Mouse (Mus musculus): ENCODE measurements around the gene D17Wsu92e. TPM values are rescaled to one million over a fixed set of nuclear protein-coding genes. Genes with fewer than 3 reads are reported as not detected.

Gene D17Wsu92e
- polyA plus RNA-seq, 1 experiment: 79.4 TPM

- H3ac ChIP-seq (ENCODE audit: control insufficient read depth, insufficient read length): no peak overlapping the region
- no peaks in the 10 kb centered on the region for H3K27me3 ChIP-seq (ENCODE audit: control insufficient read depth, insufficient read depth, insufficient read length)
- no peaks in the 10 kb centered on the region for H3K36me3 ChIP-seq (ENCODE audit: control insufficient read depth, insufficient read depth)
- H3K4me2 ChIP-seq (ENCODE audit: low read depth): peak overlapping the region; percentile 94
- TF ChIP-seq REST (IDR thresholded peaks at IDR 0.05; ENCODE audit: insufficient read depth, insufficient read length) (no peak), POLR2A (IDR thresholded peaks at IDR 0.05; ENCODE audit: insufficient read length, low read depth) (peak; percentile 47)
- H3K79me2 ChIP-seq (ENCODE audit: control insufficient read depth, insufficient read depth): no peaks in the 10 kb centered on the region
- H3K4me3 ChIP-seq: peak overlapping the region; percentile 31
Observed at GRCm38 (mm10) chr17:27825984-27826905, 5.8 kb upstream of the D17Wsu92e start.

- H3K4me2 ChIP-seq (ENCODE audit: low read depth): peak overlapping the region; percentile 94
- H3ac ChIP-seq (ENCODE audit: control insufficient read depth, insufficient read length): no peak overlapping the region
- no peaks in the 10 kb centered on the region for H3K27me3 ChIP-seq (ENCODE audit: control insufficient read depth, insufficient read depth, insufficient read length)
- H3K4me3 ChIP-seq: peak overlapping the region; percentile 31
- TF ChIP-seq MYOG (IDR thresholded peaks at IDR 0.05; ENCODE audit: control insufficient read depth in 1 of 3, insufficient read depth in 1 of 3, insufficient read length in 2 of 3, low read depth in 2 of 3) (no peak), POLR2AphosphoS2 (IDR thresholded peaks at IDR 0.05; ENCODE audit: insufficient read length, low read depth) (no peak), CEBPB (IDR thresholded peaks at IDR 0.05; ENCODE audit: insufficient read depth, poor library complexity, severe bottlenecking) (no peak), MAX (IDR thresholded peaks at IDR 0.05; ENCODE audit: low read depth) (no peak), TCF12 (IDR thresholded peaks at IDR 0.05; ENCODE audit: insufficient read depth, poor library complexity, severe bottlenecking) (no peak), E2F4 (IDR thresholded peaks at IDR 0.05; ENCODE audit: insufficient read depth) (no peak), SRF (IDR thresholded peaks at IDR 0.05; ENCODE audit: control insufficient read depth, insufficient read length, low read depth) (no peak), POLR2A (IDR thresholded peaks at IDR 0.05; ENCODE audit: insufficient read length, low read depth) (no peak), USF1 (IDR thresholded peaks at IDR 0.05; ENCODE audit: low read depth) (no peak), REST (IDR thresholded peaks at IDR 0.05; ENCODE audit: insufficient read depth, insufficient read length) (no peak)
- no peaks in the 10 kb centered on the region for H3K36me3 ChIP-seq (ENCODE audit: control insufficient read depth, insufficient read depth)
- no peaks in the 10 kb centered on the region for H3K79me2 ChIP-seq (ENCODE audit: control insufficient read depth, insufficient read depth)
Observed at GRCm38 (mm10) chr17:27825539-27825938, 5.1 kb upstream of the D17Wsu92e start.

GRCm38 (mm10) chr17:27824941-27825340 lies 4.5 kb upstream of the D17Wsu92e start:
- Histone ChIP-seq H3K36me3 (ENCODE audit: control insufficient read depth, insufficient read depth) (no peaks in the 10 kb centered on the region), H3K4me2 (ENCODE audit: low read depth) (peak overlapping the region; percentile 94), H3K79me2 (ENCODE audit: control insufficient read depth, insufficient read depth) (peaks cover under 1% of the 10 kb centered on the region), H3ac (ENCODE audit: control insufficient read depth, insufficient read length) (no peak overlapping the region), H3K27me3 (ENCODE audit: control insufficient read depth, insufficient read depth, insufficient read length) (no peaks in the 10 kb centered on the region), H3K4me3 (peak overlapping the region; percentile 31)
- no peak for TF ChIP-seq CEBPB (IDR thresholded peaks at IDR 0.05; ENCODE audit: insufficient read depth, poor library complexity, severe bottlenecking)
- TF ChIP-seq SRF (IDR thresholded peaks at IDR 0.05; ENCODE audit: control insufficient read depth, insufficient read length, low read depth): no peak
- TF ChIP-seq MYOG (IDR thresholded peaks at IDR 0.05; ENCODE audit: control insufficient read depth in 1 of 3, insufficient read depth in 1 of 3, insufficient read length in 2 of 3, low read depth in 2 of 3): no peak

- peaks cover 17% of the 10 kb centered on the region for H3K79me2 ChIP-seq (ENCODE audit: control insufficient read depth, insufficient read depth)
- H3K4me3 ChIP-seq: no peak overlapping the region
- TF ChIP-seq MYOG (IDR thresholded peaks at IDR 0.05; ENCODE audit: control insufficient read depth in 1 of 3, insufficient read depth in 1 of 3, insufficient read length in 2 of 3, low read depth in 2 of 3) (no peak), MAX (IDR thresholded peaks at IDR 0.05; ENCODE audit: low read depth) (no peak), REST (IDR thresholded peaks at IDR 0.05; ENCODE audit: insufficient read depth, insufficient read length) (no peak), SRF (IDR thresholded peaks at IDR 0.05; ENCODE audit: control insufficient read depth, insufficient read length, low read depth) (no peak), E2F4 (IDR thresholded peaks at IDR 0.05; ENCODE audit: insufficient read depth) (no peak), USF1 (IDR thresholded peaks at IDR 0.05; ENCODE audit: low read depth) (no peak), POLR2AphosphoS2 (IDR thresholded peaks at IDR 0.05; ENCODE audit: insufficient read length, low read depth) (no peak)
- no peak overlapping the region for H3K4me2 ChIP-seq (ENCODE audit: low read depth)
- no peaks in the 10 kb centered on the region for H3K36me3 ChIP-seq (ENCODE audit: control insufficient read depth, insufficient read depth)
- H3ac ChIP-seq (ENCODE audit: control insufficient read depth, insufficient read length): no peak overlapping the region
- H3K27me3 ChIP-seq (ENCODE audit: control insufficient read depth, insufficient read depth, insufficient read length): no peaks in the 10 kb centered on the region
Observed at GRCm38 (mm10) chr17:27823142-27823905, 2.9 kb upstream of the D17Wsu92e start.

GRCm38 (mm10) chr17:27821407-27822338 lies 1.2 kb upstream of the D17Wsu92e start:
- H3K4me3 ChIP-seq: peak overlapping the region; percentile 87
- peak overlapping the region; percentile 85 for H3K4me2 ChIP-seq (ENCODE audit: low read depth)
- TF ChIP-seq REST (IDR thresholded peaks at IDR 0.05; ENCODE audit: insufficient read depth, insufficient read length): no peak
- no peak for TF ChIP-seq POLR2AphosphoS2 (IDR thresholded peaks at IDR 0.05; ENCODE audit: insufficient read length, low read depth)
- TF ChIP-seq TCF3 (IDR thresholded peaks at IDR 0.05; ENCODE audit: insufficient read length, low read depth): no peak
- no peak for TF ChIP-seq TCF12 (IDR thresholded peaks at IDR 0.05; ENCODE audit: insufficient read depth, poor library complexity, severe bottlenecking)
- TF ChIP-seq SRF (IDR thresholded peaks at IDR 0.05; ENCODE audit: control insufficient read depth, insufficient read length, low read depth): no peak
- TF ChIP-seq MYOG (IDR thresholded peaks at IDR 0.05; ENCODE audit: control insufficient read depth in 1 of 3, insufficient read depth in 1 of 3, insufficient read length in 2 of 3, low read depth in 2 of 3): no peak
- TF ChIP-seq CEBPB (IDR thresholded peaks at IDR 0.05; ENCODE audit: insufficient read depth, poor library complexity, severe bottlenecking): no peak
- no peak for TF ChIP-seq POLR2A (IDR thresholded peaks at IDR 0.05; ENCODE audit: insufficient read length, low read depth)
- TF ChIP-seq MYOD1 (IDR thresholded peaks at IDR 0.05; ENCODE audit: control insufficient read depth in 1 of 3, insufficient read length in 2 of 3, low read depth in 2 of 3): no peak
- TF ChIP-seq USF1 (IDR thresholded peaks at IDR 0.05; ENCODE audit: low read depth): no peak
- no peak for TF ChIP-seq E2F4 (IDR thresholded peaks at IDR 0.05; ENCODE audit: insufficient read depth)
- no peak for TF ChIP-seq MAX (IDR thresholded peaks at IDR 0.05; ENCODE audit: low read depth)
- peaks cover 34% of the 10 kb centered on the region for H3K79me2 ChIP-seq (ENCODE audit: control insufficient read depth, insufficient read depth)
- no peaks in the 10 kb centered on the region for H3K36me3 ChIP-seq (ENCODE audit: control insufficient read depth, insufficient read depth)
- no peak overlapping the region for H3ac ChIP-seq (ENCODE audit: control insufficient read depth, insufficient read length)
- H3K27me3 ChIP-seq (ENCODE audit: control insufficient read depth, insufficient read depth, insufficient read length): no peaks in the 10 kb centered on the region
